Comparison of ENCODE assay signal across 24 mouse cellular contexts in genomic region chrX:102170135-102170534, GRCm38 (mm10). TPM values are rescaled to one million over a fixed set of nuclear protein-coding genes. Genes with fewer than 3 reads are reported as not detected.
DNase-seq lines count a peak whose midpoint lies in the region; ATAC-seq and TF ChIP-seq lines count a peak whose summit lies in the region.
"Had no signal": no experiment of that assay in that cellular context is flagged by ENCODE, and none has a peak within 500 bp of the region (broad histone marks: within the 10 kb centered on the region; RNA-seq: fewer than 3 reads in every experiment).

No protein-coding gene starts in this region.

- no peak overlapping the region for H3K9ac ChIP-seq in liver, embryonic 12.5 days
- no peak overlapping the region for H3K9ac ChIP-seq in liver, embryonic 11.5 days (ENCODE audit: low read depth, low read length)
- H3K9ac ChIP-seq in liver, postnatal 0 days (replicated peaks) = no peak overlapping the region
- no peak overlapping the region for H3K9ac ChIP-seq in stomach, postnatal 0 days (ENCODE audit: low read length)
- H3K9ac ChIP-seq: embryonic facial prominence, embryonic 13.5 days; forebrain, embryonic 12.5 days; forebrain, embryonic 15.5 days; hindbrain, embryonic 12.5 days; hindbrain, embryonic 15.5 days had no signal

- peaks cover 14% of the 10 kb centered on the region; the same call in 1 of the 2 replicates for H3K27me3 ChIP-seq in liver, embryonic 12.5 days (replicated peaks)
- peaks cover 7% of the 10 kb centered on the region for H3K27me3 ChIP-seq in liver, embryonic 11.5 days (replicated peaks; ENCODE audit: control insufficient read depth, insufficient read depth, low read length)
- no peaks in the 10 kb centered on the region for H3K27me3 ChIP-seq in liver, postnatal 0 days (ENCODE audit: insufficient read depth, low read length)
- H3K27me3 ChIP-seq in stomach, postnatal 0 days (ENCODE audit: control insufficient read depth, insufficient read depth, low read length) = no peaks in the 10 kb centered on the region
- H3K27me3 ChIP-seq: forebrain, embryonic 15.5 days; hindbrain, embryonic 15.5 days had no signal

- H3K4me1 ChIP-seq in liver, embryonic 12.5 days = peaks cover 9% of the 10 kb centered on the region
- no peaks in the 10 kb centered on the region; the same call in 1 of the 2 replicates for H3K4me1 ChIP-seq in liver, embryonic 11.5 days (replicated peaks; ENCODE audit: control insufficient read depth, insufficient read depth, low read length)
- H3K4me1 ChIP-seq in liver, postnatal 0 days (ENCODE audit: insufficient read depth) = no peaks in the 10 kb centered on the region
- H3K4me1 ChIP-seq in stomach, postnatal 0 days (replicated peaks; ENCODE audit: control insufficient read depth, insufficient read depth) = no peaks in the 10 kb centered on the region
- H3K4me1 ChIP-seq: forebrain, embryonic 12.5 days; hindbrain, embryonic 12.5 days had no signal

- DNase-seq in liver, embryonic 11.5 days (ENCODE audit: low spot score) = no peak
- peak; percentile 3 for DNase-seq in ZHBTc4 (ENCODE audit: low read depth, low spot score)
- no peak for DNase-seq in liver, postnatal 0 days
- DNase-seq in stomach, postnatal 0 days (ENCODE audit: low spot score) = no peak
- no peak for DNase-seq in kidney, adult 18-20 months
- DNase-seq in urinary bladder, postnatal 4 days (ENCODE audit: low spot score in 2 of 2) = no peak
- DNase-seq: adrenal gland, adult 2 months; adrenal gland, postnatal 14 days; cerebellum, adult 11 months; cerebellum, adult 2 months; cerebellum, adult 9-11 months; cerebellum, postnatal 25 days; gastrocnemius, postnatal 10 days; gastrocnemius, postnatal 36 days; heart, adult 11 months had no signal

- no peak for ATAC-seq in liver, embryonic 12.5 days
- no peak; the same call in 1 of the 2 replicates for ATAC-seq in liver, embryonic 11.5 days (replicated peaks; ENCODE audit: low FRiP score)
- no peak for ATAC-seq in liver, postnatal 0 days
- no peak for ATAC-seq in stomach, postnatal 0 days (ENCODE audit: low FRiP score, low TSS enrichment)
- ATAC-seq: forebrain, embryonic 15.5 days; Patski had no signal

- TF ChIP-seq EP300 in liver, postnatal 0 days (IDR thresholded peaks at IDR 0.05; ENCODE audit: low read depth) = no peak
- no peak for TF ChIP-seq EP300 in stomach, postnatal 0 days (optimal IDR thresholded peaks at IDR 0.05)

- no peak overlapping the region for H3K4me3 ChIP-seq in liver, embryonic 12.5 days
- no peak overlapping the region for H3K4me3 ChIP-seq in liver, embryonic 11.5 days (ENCODE audit: low read depth, low read length)
- H3K4me3 ChIP-seq in liver, postnatal 0 days (ENCODE audit: low read depth, low read length) = no peak overlapping the region
- no peak overlapping the region for H3K4me3 ChIP-seq in stomach, postnatal 0 days (ENCODE audit: low read depth, low read length)
- H3K4me3 ChIP-seq: embryonic facial prominence, embryonic 13.5 days; erythroblast, embryonic 14.5 days; forebrain, embryonic 12.5 days; forebrain, embryonic 15.5 days; hindbrain, embryonic 12.5 days; hindbrain, embryonic 15.5 days had no signal

- H3K4me2 ChIP-seq in liver, embryonic 12.5 days = no peak overlapping the region
- H3K4me2 ChIP-seq in liver, embryonic 11.5 days = no peak overlapping the region
- no peak overlapping the region for H3K4me2 ChIP-seq in liver, postnatal 0 days (ENCODE audit: low read depth, low read length)
- H3K4me2 ChIP-seq in stomach, postnatal 0 days (replicated peaks; ENCODE audit: low read depth) = no peak overlapping the region
- H3K4me2 ChIP-seq: embryonic facial prominence, embryonic 13.5 days; forebrain, embryonic 12.5 days; forebrain, embryonic 15.5 days; heart, embryonic 11.5 days; hindbrain, embryonic 12.5 days; hindbrain, embryonic 15.5 days had no signal

- peak; percentile 17; the same call in 1 of the 2 replicates for TF ChIP-seq CTCF in liver, postnatal 0 days (IDR thresholded peaks at IDR 0.05; ENCODE audit: low read depth)
- 0 out of 2 replicates have a peak, but pooled peaks have one; percentile 7 for TF ChIP-seq CTCF in stomach, postnatal 0 days (IDR thresholded peaks at IDR 0.05; ENCODE audit: low read depth)

- H3K9me3 ChIP-seq in liver, embryonic 12.5 days (replicated peaks) = no peaks in the 10 kb centered on the region
- no peaks in the 10 kb centered on the region for H3K9me3 ChIP-seq in liver, embryonic 11.5 days (ENCODE audit: control insufficient read depth, low read length)
- no peaks in the 10 kb centered on the region for H3K9me3 ChIP-seq in liver, postnatal 0 days (ENCODE audit: low read length)
- no peaks in the 10 kb centered on the region for H3K9me3 ChIP-seq in stomach, postnatal 0 days (ENCODE audit: control insufficient read depth, low read length)
- H3K9me3 ChIP-seq: embryonic facial prominence, embryonic 13.5 days; forebrain, embryonic 12.5 days; forebrain, embryonic 15.5 days; hindbrain, embryonic 12.5 days; hindbrain, embryonic 15.5 days had no signal

- H3K27ac ChIP-seq in liver, embryonic 12.5 days = 0 out of 2 replicates have a peak overlapping the region, but pooled peaks have one; percentile 25
- H3K27ac ChIP-seq in liver, embryonic 11.5 days (ENCODE audit: low read depth, low read length) = no peak overlapping the region
- H3K27ac ChIP-seq in liver, postnatal 0 days (ENCODE audit: low read depth) = no peak overlapping the region
- no peak overlapping the region for H3K27ac ChIP-seq in stomach, postnatal 0 days (replicated peaks)
- H3K27ac ChIP-seq: embryonic facial prominence, embryonic 13.5 days; forebrain, embryonic 12.5 days; forebrain, embryonic 15.5 days; hindbrain, embryonic 12.5 days; hindbrain, embryonic 15.5 days had no signal

- 49% methylated on average over 3 of the region's 3 CpGs for WGBS in liver, embryonic 12.5 days (ENCODE audit: insufficient replicate concordance)
- 62% methylated on average over 3 of the region's 3 CpGs for WGBS in liver, embryonic 11.5 days
- 45% methylated on average over 3 of the region's 3 CpGs for WGBS in liver, postnatal 0 days (ENCODE audit: insufficient replicate concordance)
- WGBS in stomach, postnatal 0 days = 55% methylated on average over 3 of the region's 3 CpGs

- no peaks in the 10 kb centered on the region for H3K36me3 ChIP-seq in liver, embryonic 12.5 days
- H3K36me3 ChIP-seq in liver, embryonic 11.5 days (ENCODE audit: control insufficient read depth, insufficient read depth, low read length) = no peaks in the 10 kb centered on the region
- no peaks in the 10 kb centered on the region for H3K36me3 ChIP-seq in liver, postnatal 0 days (replicated peaks; ENCODE audit: insufficient read depth, low read length)
- H3K36me3 ChIP-seq in stomach, postnatal 0 days (ENCODE audit: control insufficient read depth, insufficient read depth, low read length) = no peaks in the 10 kb centered on the region
- H3K36me3 ChIP-seq: embryonic facial prominence, embryonic 13.5 days; forebrain, embryonic 12.5 days; forebrain, embryonic 15.5 days; hindbrain, embryonic 12.5 days; hindbrain, embryonic 15.5 days had no signal

RNA-seq across cellular contexts. Expression of gene Ercc6l, which starts 13.2 kb away (rescaled TPM):
- 16.1 and 17.0 TPM in 2 replicates for polyA plus RNA-seq in liver, embryonic 12.5 days (2016; fragmentation: Nextera tagmentation; extraction: Ambion mirVana)
- 20.9 and 23.8 TPM in 2 replicates for polyA plus RNA-seq in liver, embryonic 11.5 days (2014; fragmentation: Nextera tagmentation; extraction: Ambion mirVana)
- 2.5 and 3.2 TPM in 2 replicates for polyA plus RNA-seq in liver, postnatal 0 days (2015; fragmentation: Nextera tagmentation; extraction: Ambion mirVana)
- 1.5 and 1.9 TPM in 2 replicates for polyA plus RNA-seq in stomach, postnatal 0 days (2015; fragmentation: Nextera tagmentation; extraction: Ambion mirVana)
- polyA plus RNA-seq: adrenal gland, adult 2 months had no signal

RNA-seq across cellular contexts. Expression of gene Rps4x, which starts 19.1 kb away (rescaled TPM):
- 627 and 649 TPM in 2 replicates for polyA plus RNA-seq in liver, embryonic 12.5 days (2016; fragmentation: Nextera tagmentation; extraction: Ambion mirVana)
- 920 and 973 TPM in 2 replicates for polyA plus RNA-seq in liver, embryonic 11.5 days (2014; fragmentation: Nextera tagmentation; extraction: Ambion mirVana)
- 413 and 415 TPM in 2 replicates for polyA plus RNA-seq in liver, postnatal 0 days (2015; fragmentation: Nextera tagmentation; extraction: Ambion mirVana)
- 632 and 636 TPM in 2 replicates for polyA plus RNA-seq in stomach, postnatal 0 days (2015; fragmentation: Nextera tagmentation; extraction: Ambion mirVana)

RNA-seq across cellular contexts. Expression of gene Pin4, which starts 50.9 kb away (rescaled TPM):
- polyA plus RNA-seq in liver, embryonic 12.5 days (2016; fragmentation: Nextera tagmentation; extraction: Ambion mirVana) = 52.7 and 65.9 TPM in 2 replicates
- polyA plus RNA-seq in liver, embryonic 11.5 days (2014; fragmentation: Nextera tagmentation; extraction: Ambion mirVana) = 75.7 and 82.0 TPM in 2 replicates
- polyA plus RNA-seq in liver, postnatal 0 days (2015; fragmentation: Nextera tagmentation; extraction: Ambion mirVana) = 37.4 and 40.5 TPM in 2 replicates
- polyA plus RNA-seq in stomach, postnatal 0 days (2015; fragmentation: Nextera tagmentation; extraction: Ambion mirVana) = 48.2 and 61.7 TPM in 2 replicates
- polyA plus RNA-seq: adrenal gland, adult 2 months had no signal
